Mouse (Mus musculus) lung, adult 18-20 months (tissue): ENCODE results near the gene Endov.
A peak's percentile ranks its signal among the peaks of the same experiment; 100 is the strongest.

ENCODE experiments used
- DNase-seq, 2 experiments: peaks; one replicate each; pipeline ENCODE4 v3.0.0; 2022; ENCODE audit warnings: mixed read lengths in 2 of 2

Endov gene

DNA sequence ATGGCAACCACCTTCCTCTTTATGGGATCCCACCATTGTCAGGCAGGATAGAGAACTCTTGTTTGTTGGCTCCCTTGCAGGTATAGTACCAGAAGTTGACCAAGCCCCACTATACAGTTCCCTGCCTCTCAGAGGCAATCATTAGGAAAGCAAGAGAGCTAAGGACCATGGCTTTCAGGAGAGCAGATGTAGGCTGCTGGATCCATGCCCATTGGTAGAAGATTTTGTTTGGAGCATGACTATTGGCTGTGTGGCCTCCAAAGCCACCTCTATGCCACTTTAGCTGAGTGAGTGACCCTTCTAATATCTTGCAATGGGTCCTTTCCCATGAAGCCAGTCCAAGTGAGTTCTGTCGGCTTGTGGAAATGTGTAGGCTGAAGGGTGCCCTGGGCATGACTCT lies 28.2 kb downstream of the Endov start:
- DNase-seq: no peak

DNA sequence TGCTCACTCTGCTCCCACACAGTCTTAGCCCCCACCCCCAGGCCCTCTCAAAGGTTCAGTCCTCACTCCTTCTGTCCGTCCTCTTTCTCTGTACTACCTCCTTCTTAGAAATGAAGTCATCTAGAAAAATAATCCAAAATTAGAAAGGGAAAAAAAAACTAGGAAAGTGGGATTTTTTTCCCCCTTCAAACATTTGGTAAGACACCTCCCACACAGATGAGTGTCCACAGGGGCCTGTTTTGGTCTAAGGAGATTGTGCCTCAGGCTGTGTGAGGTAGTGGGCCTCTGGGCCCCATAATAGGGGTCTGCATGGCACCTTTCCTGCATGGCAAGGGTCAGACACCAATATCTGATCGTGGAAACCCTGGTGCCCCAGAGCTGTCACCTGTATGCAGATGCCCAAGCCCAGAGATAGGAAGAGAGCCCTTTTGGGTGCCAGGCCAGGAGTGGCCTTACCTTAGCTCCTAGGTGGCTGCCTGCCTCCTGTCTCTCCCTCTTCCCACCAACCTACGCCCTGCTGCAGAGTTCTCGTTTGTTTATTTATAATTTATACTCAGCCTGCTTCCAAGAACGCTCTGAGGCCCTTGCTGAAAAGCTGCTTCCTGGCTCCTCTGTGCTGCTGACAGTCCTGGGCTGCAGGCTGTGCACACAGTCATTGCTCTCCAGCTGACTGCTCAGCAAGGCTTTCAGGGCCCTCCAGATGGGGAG lies 29.0 kb downstream of the Endov start:
- DNase-seq: peak in 1 of 2 experiments; percentile 27

DNA sequence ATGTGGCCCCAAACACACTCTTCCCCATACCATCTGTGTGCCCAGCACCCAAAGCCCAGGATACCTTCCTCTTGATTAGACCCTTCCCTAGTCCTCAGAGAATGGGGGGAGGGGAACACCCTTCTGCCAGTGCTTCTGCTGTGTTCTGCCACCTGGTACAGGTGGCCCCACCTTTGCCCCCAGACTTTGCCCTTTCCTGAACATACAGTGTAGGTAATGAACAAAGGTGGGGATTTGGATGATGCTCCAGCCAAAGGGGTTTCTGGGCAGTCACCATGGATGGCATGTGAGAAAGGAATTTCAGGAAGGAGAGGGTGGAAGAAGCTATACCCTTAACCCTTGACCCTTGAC lies 29.5 kb downstream of the Endov start:
- no peak for DNase-seq

DNA sequence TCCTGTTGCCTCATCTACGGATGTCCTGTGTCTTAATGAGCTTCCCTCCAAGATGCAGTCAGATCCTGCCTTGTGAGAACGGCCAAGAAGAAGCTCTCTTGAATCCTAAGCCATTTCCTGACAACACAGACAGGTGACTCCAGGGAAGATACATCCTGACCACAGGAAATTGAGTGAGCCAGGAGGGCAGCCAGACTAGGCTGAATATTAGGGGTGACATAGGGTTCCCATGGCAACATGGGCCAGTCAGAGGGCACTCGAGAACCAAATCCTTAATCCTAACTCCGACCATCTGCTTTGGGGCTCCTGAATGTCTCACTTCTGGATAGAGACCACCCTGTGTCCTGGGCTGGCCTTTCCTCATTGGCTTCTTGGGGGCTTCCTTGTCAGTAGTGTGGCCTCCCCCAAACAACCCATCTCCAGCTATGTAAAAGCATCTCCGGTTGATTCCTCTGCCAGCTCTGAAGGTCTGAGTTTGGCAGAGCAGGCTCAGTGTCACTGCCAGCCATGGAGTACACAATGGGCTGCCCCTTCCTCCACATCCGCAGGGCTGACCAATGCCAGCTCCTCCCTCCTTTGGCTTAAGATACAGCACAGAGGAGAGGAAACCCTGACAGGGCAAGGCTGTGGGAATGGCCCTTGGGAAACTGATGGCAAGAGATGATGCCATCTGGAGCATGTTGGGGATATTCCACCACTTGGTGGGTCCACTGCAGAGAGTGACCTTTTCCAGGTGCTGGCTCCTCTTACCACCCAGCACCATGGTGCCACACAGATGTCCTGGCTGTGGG lies 31.0 kb downstream of the Endov start:
- peak; percentile 65 to 72 for DNase-seq

DNA sequence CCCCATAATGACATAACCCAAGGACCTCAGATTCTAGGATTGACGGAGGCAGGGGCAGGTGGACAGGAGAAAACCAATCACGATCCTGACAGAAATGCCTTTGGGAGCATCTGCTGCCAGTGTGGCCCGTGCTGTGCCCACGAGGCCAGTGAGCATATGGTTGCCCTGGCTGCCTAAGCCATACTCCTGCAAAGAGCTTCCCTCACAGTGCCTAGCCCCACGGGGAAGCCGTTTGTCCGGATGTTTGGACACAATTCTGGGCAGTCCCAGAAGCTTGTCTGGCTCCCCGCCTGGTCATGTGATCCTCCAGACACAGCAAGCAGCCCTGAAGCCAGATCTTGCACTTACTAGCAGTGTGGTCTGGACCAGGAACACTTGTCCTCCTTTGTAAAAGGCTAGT lies 31.6 kb downstream of the Endov start:
- DNase-seq: peak; percentile 69 to 71

DNA sequence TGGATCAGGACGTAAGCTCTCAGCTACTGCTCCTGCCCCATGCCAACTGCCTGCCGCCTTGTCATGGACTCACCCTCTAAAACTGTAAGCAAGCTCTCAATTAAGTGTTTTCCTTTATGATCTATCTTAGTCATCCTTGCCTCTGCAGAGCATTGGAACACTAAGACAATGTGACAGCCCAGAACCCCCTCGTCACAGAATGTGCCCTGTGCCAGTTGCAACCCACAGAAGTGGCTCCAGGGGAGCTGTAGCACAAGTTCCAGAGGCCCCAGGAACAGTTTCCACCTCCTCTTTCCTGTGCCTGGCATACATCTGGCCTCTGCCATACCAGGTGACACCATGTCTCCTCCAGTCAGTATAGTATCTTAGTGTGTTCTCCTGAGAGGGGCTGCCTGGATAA lies 32.2 kb downstream of the Endov start:
- DNase-seq: no peak

DNA sequence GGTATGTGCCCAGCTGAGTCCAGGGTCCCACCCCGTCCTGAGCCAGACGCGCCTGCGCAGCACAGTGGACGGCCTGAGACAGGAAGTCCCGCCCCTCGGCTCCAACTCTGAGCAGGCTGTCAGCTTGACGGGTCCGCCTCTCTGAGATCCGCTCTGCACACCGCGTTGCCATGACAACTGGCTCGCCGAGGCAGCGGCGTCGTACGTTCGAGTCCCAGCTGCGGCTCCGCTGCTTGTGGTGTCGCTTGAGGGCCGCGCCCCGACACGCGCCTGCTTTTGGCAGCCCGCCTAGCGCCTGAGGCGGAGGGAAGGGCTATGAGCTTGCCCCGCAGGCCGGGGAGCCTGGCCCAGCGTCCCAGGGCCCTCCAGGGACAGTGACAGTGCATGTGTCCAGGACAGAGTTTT lies 33.4 kb downstream of the Endov start:
- DNase-seq: peak; percentile 90 to 94

DNA sequence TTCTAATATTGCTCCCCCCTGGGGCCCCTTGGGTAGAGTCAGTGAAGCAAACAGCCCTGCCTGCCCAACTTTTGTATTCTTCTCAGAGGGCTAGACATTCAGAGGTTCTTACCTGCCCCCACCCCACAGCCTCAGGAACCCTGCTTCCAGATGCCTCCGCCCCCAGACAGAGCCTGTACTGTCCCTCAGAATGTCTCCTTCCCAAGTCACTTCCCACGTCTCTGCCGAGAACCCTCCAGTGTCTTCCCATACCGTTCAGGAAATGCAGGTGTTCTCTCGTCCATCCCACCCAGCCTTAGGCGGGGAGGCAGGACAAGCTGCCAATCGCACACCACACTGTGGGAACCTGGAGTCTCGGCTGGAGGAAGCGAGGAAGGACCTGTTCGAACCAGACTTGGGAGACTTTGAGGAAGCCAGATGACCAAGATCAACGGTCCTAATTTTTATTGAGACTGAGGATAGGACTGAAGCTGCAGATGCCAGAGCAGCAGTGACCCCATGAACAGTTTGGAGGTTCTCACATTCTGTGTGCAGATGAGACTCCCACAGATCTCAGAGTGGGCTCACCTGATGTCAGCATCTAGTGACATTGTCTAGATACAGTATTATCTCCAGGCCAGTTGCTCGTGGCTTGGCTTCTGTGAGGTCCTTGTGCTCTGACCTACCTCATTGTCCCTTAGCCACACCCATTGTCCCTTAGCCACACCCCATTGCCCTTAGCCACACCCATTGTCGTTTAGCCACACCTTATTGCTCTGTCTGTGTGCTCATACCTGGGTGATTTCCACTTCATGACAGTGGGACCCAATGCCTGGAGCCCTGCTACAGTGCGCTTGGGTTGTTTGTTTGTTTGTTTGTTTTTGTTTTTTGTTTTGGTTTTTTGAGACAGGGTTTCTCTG lies 35.2 kb downstream of the Endov start:
- DNase-seq: no peak

DNA sequence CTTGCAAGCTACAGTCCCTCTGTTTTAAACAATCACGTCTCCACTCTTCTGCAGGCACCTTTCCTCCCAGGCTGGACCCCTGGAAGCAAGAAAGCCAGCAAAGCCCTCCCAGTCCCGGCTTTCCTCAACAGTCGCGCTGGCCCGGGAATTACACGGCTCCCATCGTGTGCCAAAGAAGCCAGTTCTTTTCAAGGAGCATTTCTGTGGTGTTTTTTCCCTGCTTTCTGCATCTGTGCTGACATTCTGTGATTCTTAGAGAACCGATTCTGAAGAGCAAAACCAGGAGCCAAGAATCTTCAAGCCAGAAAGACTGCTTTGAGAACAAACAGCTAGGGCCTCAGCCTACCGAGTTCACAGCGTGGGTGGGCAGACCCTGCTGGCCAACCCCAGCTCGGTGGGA lies 37.8 kb downstream of the Endov start:
- DNase-seq: no peak

DNA sequence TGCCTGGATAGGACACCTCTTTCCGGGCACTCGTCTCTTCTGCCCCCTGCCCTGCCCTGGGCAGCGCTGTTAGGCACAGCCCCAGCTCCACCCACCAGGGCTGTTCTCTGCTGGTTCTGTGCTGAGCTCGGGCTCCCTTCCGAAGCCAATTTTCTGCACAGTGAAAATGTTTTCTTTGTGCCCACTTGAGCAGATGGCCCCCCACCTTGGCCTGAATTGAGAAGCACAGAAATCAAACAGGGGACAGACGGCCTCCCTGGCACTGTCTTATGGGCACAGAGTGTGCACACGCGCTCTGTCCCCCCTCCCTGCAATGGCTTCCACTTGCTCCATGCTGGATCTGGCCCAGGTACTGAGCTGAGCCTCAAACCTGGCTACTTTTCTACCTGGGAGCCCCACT lies 41.3 kb downstream of the Endov start:
- DNase-seq: no peak

DNA sequence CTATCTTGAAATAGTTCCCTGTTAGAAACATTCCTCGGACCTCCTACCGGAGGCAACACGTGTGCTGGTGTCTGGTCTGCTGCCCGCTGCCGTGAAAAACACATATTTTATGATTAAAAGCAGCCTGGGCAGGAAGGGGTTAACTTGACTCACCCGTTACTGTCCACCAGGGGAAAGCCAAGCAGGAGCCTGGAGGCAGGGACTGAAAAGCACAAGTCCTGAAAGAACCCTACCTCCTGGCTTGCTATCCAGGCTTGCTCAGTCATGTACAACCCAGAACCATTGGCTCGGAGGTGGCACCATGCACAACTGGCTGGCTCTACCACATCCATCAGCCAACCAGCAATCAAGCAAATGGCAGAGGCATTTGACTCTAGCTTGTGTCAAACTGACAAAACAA lies 42.6 kb downstream of the Endov start:
- no peak for DNase-seq

DNA sequence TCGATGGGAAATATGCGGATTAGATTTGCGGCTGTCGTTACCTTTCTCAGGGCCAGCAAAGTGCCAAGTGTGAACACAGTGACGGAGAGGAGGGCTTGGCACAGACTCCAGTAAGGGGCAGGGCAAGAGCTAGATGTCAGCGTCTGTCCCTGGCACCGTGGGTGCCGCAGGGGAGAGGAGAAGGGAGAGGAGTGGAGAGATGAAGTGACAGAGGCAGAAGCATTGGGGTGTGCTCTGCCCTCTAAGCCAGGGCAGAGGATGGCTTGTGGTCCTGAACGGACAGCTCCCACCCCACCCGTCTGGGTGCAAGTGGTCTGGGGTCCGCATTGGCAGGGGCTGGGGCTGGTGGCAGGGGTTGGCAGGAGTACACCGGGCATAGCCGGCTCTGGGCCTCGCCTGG lies 48.8 kb downstream of the Endov start:
- DNase-seq: no peak

DNA sequence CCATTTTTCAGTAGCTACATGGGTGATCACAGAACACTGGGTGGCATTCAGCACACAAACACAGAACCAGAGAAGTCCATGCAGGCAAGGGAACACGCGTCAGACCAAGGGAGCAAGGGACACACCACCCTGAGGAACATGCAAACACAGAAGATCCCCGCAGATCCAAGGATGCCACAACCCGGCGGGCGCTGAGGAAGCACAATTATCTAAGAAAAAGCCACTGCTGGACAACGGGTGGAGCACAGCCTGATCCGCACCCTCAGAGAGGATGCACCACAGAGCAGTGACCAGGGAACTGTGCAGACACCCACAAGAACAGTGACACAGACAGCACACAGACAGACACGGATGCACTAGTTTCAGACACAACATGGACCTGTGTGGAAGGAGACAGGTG lies 49.4 kb downstream of the Endov start:
- DNase-seq: no peak

DNA sequence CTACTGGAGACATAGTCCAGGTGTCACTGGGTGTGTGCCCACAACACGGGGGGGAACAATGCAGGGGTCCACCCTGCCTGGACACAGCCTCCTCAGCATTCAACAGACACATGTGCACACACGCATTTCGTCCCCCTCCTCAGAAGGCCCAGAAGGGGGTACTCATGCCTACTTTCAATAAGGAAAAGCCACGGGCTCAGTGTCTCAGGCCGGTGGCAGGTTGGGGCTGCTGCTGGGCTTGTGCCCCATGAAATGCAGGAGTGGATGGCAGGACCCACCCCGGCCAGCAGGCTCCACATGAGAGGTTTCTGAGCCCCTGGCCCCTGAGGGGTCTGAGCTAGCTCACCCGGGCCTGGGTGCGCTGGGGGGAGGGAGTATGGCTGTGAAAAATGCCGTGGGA lies 49.9 kb downstream of the Endov start:
- DNase-seq: no peak

DNA sequence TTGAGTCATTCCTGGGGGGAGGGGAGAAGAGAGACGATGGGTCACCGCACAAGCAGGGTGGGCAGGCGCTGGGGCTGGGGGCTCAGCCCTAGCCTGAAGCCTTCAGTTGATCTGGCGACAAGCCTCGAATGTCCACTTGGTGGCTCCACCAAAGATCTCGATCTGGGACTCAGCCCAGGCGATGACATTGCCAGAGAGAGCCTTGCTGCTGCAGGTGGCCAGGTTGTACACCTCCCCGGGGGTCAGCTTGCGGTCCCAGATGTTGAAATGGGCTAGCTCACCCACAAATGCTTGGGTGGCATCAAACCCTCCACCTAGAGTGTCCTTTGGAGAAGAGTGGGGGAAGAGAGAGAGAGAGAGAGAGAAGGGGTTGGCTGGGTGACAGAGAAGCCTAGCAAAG lies 51.2 kb downstream of the Endov start:
- no peak for DNase-seq

DNA sequence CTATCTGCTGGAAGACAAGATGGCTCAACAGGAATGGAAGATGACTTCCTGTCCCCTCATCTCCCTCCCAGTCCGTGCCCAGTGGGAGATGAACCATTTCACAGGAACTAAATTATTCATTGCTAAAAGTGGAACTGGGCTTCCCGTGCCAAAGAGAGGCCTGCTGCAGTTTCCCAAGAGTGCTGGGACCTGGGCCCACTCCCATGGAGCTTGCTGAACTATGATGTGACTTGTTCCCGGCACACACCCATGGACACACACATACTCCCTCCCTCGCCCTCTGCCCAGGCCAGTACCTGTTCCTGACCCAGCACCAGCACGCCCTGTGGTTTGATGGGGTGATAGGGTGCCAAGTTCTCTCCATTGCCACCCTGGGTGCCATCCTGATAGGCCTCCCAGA lies 51.7 kb downstream of the Endov start:
- no peak for DNase-seq

DNA sequence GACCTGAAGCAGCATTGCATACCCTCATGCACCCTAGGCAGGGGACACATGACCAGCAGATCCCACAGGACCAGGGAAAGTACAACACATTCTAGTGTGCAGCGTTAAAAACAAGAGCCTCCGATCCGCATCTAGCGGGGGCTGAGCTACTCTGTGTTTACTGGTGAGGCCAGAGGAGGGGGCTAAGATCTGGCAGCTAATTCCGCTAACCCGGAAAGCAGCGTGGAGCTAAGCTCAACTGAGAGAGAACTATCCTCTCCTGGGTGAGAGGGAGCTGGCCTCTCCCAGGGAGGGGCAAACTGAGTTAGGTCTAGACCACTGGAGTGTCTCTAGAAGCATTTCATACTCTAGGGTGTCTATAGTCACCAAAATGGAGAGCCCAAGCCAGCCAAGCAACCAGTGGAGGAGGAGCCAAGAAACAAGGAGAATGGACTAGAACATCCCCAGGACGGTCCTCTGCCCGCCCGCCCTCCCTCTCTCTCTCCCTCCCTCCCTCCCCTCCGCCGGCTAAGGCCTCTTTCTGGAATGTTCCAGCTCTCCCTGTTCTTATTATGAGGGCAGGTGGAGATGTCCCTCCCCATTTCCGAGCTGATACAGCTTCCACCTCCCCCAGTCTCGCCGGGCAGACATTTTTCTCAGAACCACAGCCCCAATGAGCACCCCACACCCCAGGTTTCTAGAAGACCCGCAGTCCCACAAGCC lies 52.8 kb downstream of the Endov start:
- no peak for DNase-seq

DNA sequence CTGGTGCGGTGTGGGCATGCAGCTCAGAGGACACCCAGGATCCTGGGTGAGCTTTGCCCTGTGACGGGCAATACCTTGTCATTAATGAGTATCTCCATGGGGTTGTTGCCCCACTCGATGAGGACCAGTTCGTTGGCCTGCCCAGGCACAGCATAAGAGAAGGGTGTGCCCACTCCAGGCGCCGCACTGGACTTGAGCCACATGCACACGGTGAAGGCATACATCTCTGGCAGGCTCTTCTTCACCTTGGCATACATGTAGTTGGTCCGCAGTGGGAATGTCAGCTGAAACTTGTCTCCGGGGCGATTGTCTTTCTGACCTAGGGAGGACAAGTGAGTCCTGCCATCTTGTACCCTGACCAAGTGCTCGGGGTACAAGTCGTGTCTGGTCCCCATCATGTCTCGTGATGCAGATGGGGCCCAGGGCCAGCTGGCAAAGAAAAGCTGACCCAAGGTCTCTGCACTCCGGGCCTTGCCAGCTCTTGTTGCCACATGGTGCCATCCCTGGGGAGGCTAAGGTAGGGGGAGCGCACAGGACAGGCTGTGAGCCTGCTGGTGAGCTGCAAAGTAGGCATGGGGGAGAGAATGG lies 53.5 kb downstream of the Endov start:
- DNase-seq: no peak

DNA sequence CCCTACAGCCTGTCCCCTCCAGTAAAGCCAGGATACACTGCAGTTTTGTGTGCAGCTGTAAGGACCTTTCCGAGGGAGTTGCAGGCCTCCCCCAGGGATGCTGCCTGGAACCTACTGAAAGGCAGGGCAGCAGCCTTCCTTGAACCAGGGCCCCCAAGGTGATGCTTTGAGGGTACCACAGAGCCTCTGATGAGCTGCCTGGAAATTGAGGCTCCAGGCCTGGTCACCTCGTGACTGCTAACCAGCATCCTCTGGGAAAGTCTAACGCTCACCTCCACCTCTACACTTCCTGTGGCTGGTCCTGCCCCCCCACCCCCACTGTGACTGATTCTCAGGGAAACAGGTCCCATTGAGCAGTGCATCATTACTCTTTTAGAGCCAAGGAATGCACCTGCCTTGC lies 54.1 kb downstream of the Endov start:
- DNase-seq: no peak

DNA sequence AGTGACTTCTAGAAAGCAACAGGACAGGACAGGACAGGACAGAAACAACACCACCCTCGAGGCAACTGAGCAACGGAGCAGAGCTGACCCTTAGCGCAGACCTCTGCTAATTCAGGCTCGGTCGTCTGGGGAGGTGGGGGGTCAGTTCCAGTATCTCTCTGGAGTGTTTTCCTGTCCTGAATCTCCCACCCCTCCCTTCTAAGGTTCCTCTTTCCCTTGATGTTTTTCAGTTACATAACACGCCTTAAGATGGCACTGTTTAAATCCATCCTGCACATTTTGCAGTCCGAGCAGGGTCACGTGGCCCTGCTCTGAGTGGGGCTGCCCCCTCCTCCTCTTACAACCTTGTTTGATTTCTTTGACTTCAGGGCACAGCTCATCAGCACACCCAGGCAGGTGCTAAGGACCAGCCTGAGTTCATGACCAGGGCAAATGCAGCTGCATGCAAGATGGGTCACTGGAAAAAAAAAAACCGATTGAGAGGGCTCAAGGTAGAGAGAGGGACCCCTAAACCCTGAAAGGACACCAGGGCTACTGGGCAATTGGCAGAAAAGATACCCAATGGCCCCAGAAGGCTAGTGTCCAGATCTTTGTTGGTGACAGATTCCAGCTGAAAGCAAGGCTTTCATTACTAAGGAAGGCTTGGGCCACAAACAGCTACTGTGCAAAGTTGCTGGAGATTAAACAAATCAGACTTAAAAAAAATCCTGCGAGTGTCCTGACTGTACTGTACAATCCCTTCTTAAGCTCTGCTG lies 54.8 kb downstream of the Endov start:
- no peak for DNase-seq

DNA sequence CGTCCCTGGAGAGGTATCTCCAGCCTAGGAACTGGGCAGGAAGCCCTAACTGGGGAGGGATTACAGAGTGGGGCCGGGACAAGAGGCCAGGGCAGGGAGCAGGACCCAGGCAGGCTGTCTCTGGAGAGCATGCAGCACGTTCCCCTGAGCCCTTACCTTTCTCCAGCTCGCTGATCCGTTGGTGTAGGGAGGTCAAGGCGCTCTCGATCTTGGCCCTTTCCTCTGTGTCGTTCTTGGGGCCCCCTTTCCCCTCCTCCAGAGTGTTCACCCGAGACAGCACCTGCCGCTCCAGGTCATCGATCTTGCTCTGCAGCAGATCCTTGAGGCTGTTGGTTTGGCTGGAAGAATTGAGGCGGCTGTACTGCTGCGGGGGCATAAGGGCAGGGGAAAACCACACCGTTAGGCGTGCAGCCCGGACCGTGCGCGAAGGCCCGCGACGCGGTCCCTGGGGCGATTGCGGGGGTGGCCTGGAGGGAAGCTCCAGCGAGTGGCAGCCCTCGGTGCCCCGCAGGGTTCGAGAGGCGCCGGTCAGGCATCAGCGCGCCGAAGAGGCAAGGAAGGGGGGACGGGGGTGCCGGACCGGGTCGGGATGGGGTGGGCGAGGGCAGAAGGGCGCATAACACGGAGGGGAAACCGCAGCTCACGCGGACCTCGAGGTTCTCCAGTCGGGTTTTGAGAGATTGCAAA lies 55.5 kb downstream of the Endov start:
- DNase-seq: no peak
